Mouse (Mus musculus) adipocyte (in vitro differentiated cells): ENCODE measurements at regions not wholly inside any gene's neighbourhood (a gene's known extent, or its start where the extent isn't known, plus 50 kb on each side); places are given as distances from the start of the nearest gene placed in this dataset.
"Not testable (repeated sequence)": the region's sequence is repeated elsewhere in the genome, so short reads cannot be mapped to it uniquely, and the experiment has no call there.

ENCODE experiments used
- DNase-seq: peaks from one replicate; pipeline ENCODE4 v3.0.0-alpha.2; 2016; ENCODE audit warnings: low spot score

- DNase-seq = no peak
Observed at GRCm38 (mm10) chr2:21976831-21977230, 250.5 kb upstream of the Myo3a start.

GRCm38 (mm10) chr2:21980177-21980576 lies 247.1 kb upstream of the Myo3a start:
- no peak for DNase-seq

- DNase-seq = no peak
Observed at GRCm38 (mm10) chr2:22024438-22024837, 202.9 kb upstream of the Myo3a start.

- DNase-seq = no peak
Observed at GRCm38 (mm10) chr2:22026794-22027193, 200.5 kb upstream of the Myo3a start.

GRCm38 (mm10) chr2:22028569-22028968 lies 198.7 kb upstream of the Myo3a start:
- DNase-seq = no peak

GRCm38 (mm10) chr2:22029022-22029803 lies 198.1 kb upstream of the Myo3a start:
- DNase-seq = no peak

GRCm38 (mm10) chr2:22029804-22030194 lies 197.5 kb upstream of the Myo3a start:
- no peak for DNase-seq

- DNase-seq = no peak
Observed at GRCm38 (mm10) chr2:22036841-22037240, 190.5 kb upstream of the Myo3a start.

- DNase-seq = no peak
Observed at GRCm38 (mm10) chr2:22038780-22039179, 188.5 kb upstream of the Myo3a start.

GRCm38 (mm10) chr2:22043937-22044336 lies 183.4 kb upstream of the Myo3a start:
- DNase-seq = not testable (repeated sequence)

- no peak for DNase-seq
Observed at GRCm38 (mm10) chr2:22044949-22045348, 182.4 kb upstream of the Myo3a start.

- no peak for DNase-seq
Observed at GRCm38 (mm10) chr2:22047465-22047864, 179.8 kb upstream of the Myo3a start.

GRCm38 (mm10) chr2:22066535-22066934 lies 160.8 kb upstream of the Myo3a start:
- no peak for DNase-seq

- no peak for DNase-seq
Observed at GRCm38 (mm10) chr2:22096848-22097247, 130.5 kb upstream of the Myo3a start.

- DNase-seq = no peak
Observed at GRCm38 (mm10) chr2:22105150-22105549, 122.2 kb upstream of the Myo3a start.

- no peak for DNase-seq
Observed at GRCm38 (mm10) chr2:22149721-22150120, 77.6 kb upstream of the Myo3a start.

GRCm38 (mm10) chr2:22156576-22156975 lies 70.7 kb upstream of the Myo3a start:
- DNase-seq = no peak

- DNase-seq = no peak
Observed at GRCm38 (mm10) chr2:22165443-22165842, 61.9 kb upstream of the Myo3a start.

- no peak for DNase-seq
Observed at GRCm38 (mm10) chr2:22165919-22166318, 61.4 kb upstream of the Myo3a start.
